Mouse (Mus musculus): ENCODE data around the gene Ndufb11.

Gene Ndufb11

GRCm38 (mm10) chrX:20617176-20617902 lies at the start of gene Ndufb11, which contains the start of gene Rbm10:
Gene Ndufb11 (minus strand): TSS chrX:20617619.
Gene Rbm10 (plus strand): TSS chrX:20617503.
- DNase-seq (ENCODE audit: low read depth, low spot score): peak; percentile 78

- no peak for DNase-seq (ENCODE audit: low read depth, low spot score)
Observed at GRCm38 (mm10) chrX:20663444-20663790, 46.0 kb upstream of the Ndufb11 start.

- peak; percentile 87 for DNase-seq (ENCODE audit: low read depth, low spot score)
Observed at GRCm38 (mm10) chrX:20662716-20663443, 45.5 kb upstream of the Ndufb11 start.

GRCm38 (mm10) chrX:20662317-20662715 lies 44.9 kb upstream of the Ndufb11 start:
- no peak for DNase-seq (ENCODE audit: low read depth, low spot score)

- DNase-seq (ENCODE audit: low read depth, low spot score): peak; percentile 2
Observed at GRCm38 (mm10) chrX:20658891-20659406, 41.5 kb upstream of the Ndufb11 start.

GRCm38 (mm10) chrX:20658026-20658652 lies 40.7 kb upstream of the Ndufb11 start, which contains the start of gene Uba1:
Gene Uba1 (plus strand): TSS chrX:20658326.
- DNase-seq (ENCODE audit: low read depth, low spot score): peak; percentile 90

- peak; percentile 1 for DNase-seq (ENCODE audit: low read depth, low spot score)
Observed at GRCm38 (mm10) chrX:20657593-20657992, 40.2 kb upstream of the Ndufb11 start.

GRCm38 (mm10) chrX:20644780-20645179 lies 27.4 kb upstream of the Ndufb11 start:
- no peak for DNase-seq (ENCODE audit: low read depth, low spot score)

- DNase-seq (ENCODE audit: low read depth, low spot score): no peak
Observed at GRCm38 (mm10) chrX:20638141-20638540, 20.7 kb upstream of the Ndufb11 start.

GRCm38 (mm10) chrX:20617903-20618399 lies 532 bp upstream of the Ndufb11 start:
- peak; percentile 26 for DNase-seq (ENCODE audit: low read depth, low spot score)

GRCm38 (mm10) chrX:20616861-20617175 lies 601 bp downstream of the Ndufb11 start:
- DNase-seq (ENCODE audit: low read depth, low spot score): no peak

GRCm38 (mm10) chrX:20608500-20608899 lies 8.9 kb downstream of the Ndufb11 start:
- DNase-seq (ENCODE audit: low read depth, low spot score): no peak

- DNase-seq (ENCODE audit: low read depth, low spot score): no peak
Observed at GRCm38 (mm10) chrX:20587968-20588367, 29.5 kb downstream of the Ndufb11 start.

- DNase-seq (ENCODE audit: low read depth, low spot score): no peak
Observed at GRCm38 (mm10) chrX:20573927-20574326, 43.5 kb downstream of the Ndufb11 start.

- no peak for DNase-seq (ENCODE audit: low read depth, low spot score)
Observed at GRCm38 (mm10) chrX:20572683-20573082, 44.7 kb downstream of the Ndufb11 start.

GRCm38 (mm10) chrX:20571024-20571423 lies 46.4 kb downstream of the Ndufb11 start:
- peak; percentile 30 for DNase-seq (ENCODE audit: low read depth, low spot score)

Data from mesoderm, embryonic 11.5 days (tissue).